Mouse (Mus musculus) heart, embryonic 15.5 days (tissue): ENCODE results near the gene Inava. TPM values are rescaled to one million over a fixed set of nuclear protein-coding genes. Genes with fewer than 3 reads are reported as not detected.

Experiments used
- ATAC-seq: fragments of 200-750 bp; cut with Nextera tagmentation; replicated peaks from 2 replicates; pipeline ENCODE4 v1.8.0; 2017; ENCODE audit warnings: low read depth, moderate TSS enrichment; ENCODE audit not compliant: insufficient number of reproducible peaks, insufficient read depth, low FRiP score
- H3K27ac ChIP-seq: fragments of 300-500 bp; sonication (generic); 2 replicates; pipeline ENCODE4 v1.5.1; 2015; ENCODE audit warnings: mild to moderate bottlenecking, inconsistent platforms
- H3K27me3 ChIP-seq: fragments of 300-500 bp; sonication (generic); 2 replicates; pipeline ENCODE4 v1.6.1; 2015; ENCODE audit warnings: inconsistent platforms
- H3K36me3 ChIP-seq: fragments of 300-500 bp; sonication (generic); 2 replicates; pipeline ENCODE4 v1.6.1; 2015; ENCODE audit warnings: mild to moderate bottlenecking, inconsistent platforms
- H3K4me1 ChIP-seq: fragments of 300-500 bp; sonication (generic); replicated peaks from 2 replicates; pipeline ENCODE4 v1.6.1; 2015; ENCODE audit warnings: inconsistent platforms
- H3K4me2 ChIP-seq: fragments of 300-500 bp; sonication (generic); 2 replicates; pipeline ENCODE4 v1.6.1; 2015; ENCODE audit warnings: inconsistent platforms, mild to moderate bottlenecking, moderate library complexity
- H3K4me3 ChIP-seq: fragments of 300-500 bp; sonication (generic); 2 replicates; pipeline ENCODE4 v1.5.1; 2015; ENCODE audit warnings: mild to moderate bottlenecking, inconsistent platforms
- H3K9ac ChIP-seq: fragments of 300-500 bp; sonication (generic); 2 replicates; pipeline ENCODE4 v1.6.1; 2015; ENCODE audit warnings: mild to moderate bottlenecking, inconsistent platforms
- H3K9me3 ChIP-seq: fragments of 300-500 bp; sonication (generic); replicated peaks from 2 replicates; pipeline ENCODE4 v1.6.1; 2016; ENCODE audit warnings: inconsistent platforms
- WGBS: fragments of 180-500 bp; shearing (Covaris S2); methylation state at CpG from one replicate; pipeline ENCODE4 v1.1.7; 2015; ENCODE audit warnings: mixed read lengths; 5-methylcytosine and 5-hydroxymethylcytosine counted together
- polyA plus RNA-seq: library from polyadenylated mRNA; unstranded; fragments of >200 nt; fragmentation: Nextera tagmentation; extraction: Ambion mirVana; gene quantifications from 2 replicates; pipeline ENCODE4 v1.2.1, GENCODE M21; 2015

Inava gene
- polyA plus RNA-seq, 1 experiment from 2014 or later, result 0.45 TPM

DNA sequence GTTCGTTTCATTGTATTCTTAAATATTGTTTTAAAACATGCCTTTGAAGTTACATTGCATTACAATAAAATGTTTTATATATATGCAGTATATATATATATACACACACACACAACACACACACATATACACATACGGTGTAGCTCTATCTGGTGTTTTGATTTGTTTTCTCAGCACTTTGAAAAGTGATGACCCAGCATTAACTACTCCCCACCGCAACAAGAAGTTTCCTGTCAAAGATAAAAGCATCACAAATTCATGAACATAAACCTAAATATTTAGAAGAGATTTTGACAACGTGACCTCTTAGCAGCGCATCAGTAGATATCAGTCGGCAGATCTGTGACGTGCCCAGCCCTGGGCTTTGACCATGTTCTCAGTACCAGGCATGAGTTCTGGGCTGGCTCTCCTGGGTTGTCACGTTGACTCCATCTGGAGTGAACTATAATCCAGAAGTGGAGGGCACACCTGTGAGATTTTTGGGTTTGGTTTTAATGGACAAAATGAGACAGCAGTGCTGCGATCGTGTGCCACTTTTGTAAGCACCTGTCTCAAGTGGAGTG, 20.5 kb upstream of the Inava start:
- ATAC-seq, result no peak
- H3K9me3 ChIP-seq, result no peaks in the 10 kb centered on the region
- 77% methylated on average over 10 of the region's 10 CpGs for WGBS

DNA sequence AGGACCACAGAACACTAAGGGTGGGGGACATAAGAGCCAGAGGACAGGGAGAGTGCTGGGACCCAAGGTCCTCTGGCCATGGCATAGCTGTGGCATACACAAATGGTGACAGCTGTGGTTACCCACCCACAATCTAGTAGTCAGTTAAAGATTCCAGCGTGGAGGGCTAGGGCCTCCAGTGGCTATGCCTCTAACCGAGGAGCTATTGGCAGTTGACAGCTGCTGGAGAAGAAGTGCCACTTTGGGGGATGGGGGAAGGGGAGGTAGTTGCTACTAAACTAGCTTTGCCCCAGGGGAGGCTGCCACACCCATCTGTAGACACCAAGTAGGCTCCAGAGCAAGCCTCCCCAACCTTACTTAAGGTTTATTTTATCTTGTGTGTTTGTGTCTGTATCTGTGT, 19.4 kb upstream of the Inava start:
- H3K4me2 ChIP-seq, result no peak overlapping the region
- H3K9me3 ChIP-seq, result no peaks in the 10 kb centered on the region
- 15% methylated on average over 2 of the region's 2 CpGs for whole genome bisulfite sequencing
- no peaks in the 10 kb centered on the region for H3K36me3 ChIP-seq
- no peak overlapping the region for H3K9ac ChIP-seq
- H3K4me3 ChIP-seq, result no peak overlapping the region
- H3K4me1 ChIP-seq, result 0 out of 2 replicates have a peak, but pooled peaks cover 7% of the 10 kb centered on the region
- no peak for ATAC-seq
- H3K27me3 ChIP-seq, result peaks cover 27% of the 10 kb centered on the region
- no peak overlapping the region; the same call in 1 of the 2 replicates for H3K27ac ChIP-seq

More for the DNA sequence above, 20.5 kb upstream of the Inava start:
- H3K4me1 ChIP-seq, result peaks cover 10% of the 10 kb centered on the region
- H3K4me2 ChIP-seq, result no peak overlapping the region
- H3K4me3 ChIP-seq, result no peak overlapping the region
- H3K27ac ChIP-seq, result no peak overlapping the region
- peaks cover 37% of the 10 kb centered on the region for H3K27me3 ChIP-seq
- H3K36me3 ChIP-seq, result no peaks in the 10 kb centered on the region
- no peak overlapping the region for H3K9ac ChIP-seq

DNA sequence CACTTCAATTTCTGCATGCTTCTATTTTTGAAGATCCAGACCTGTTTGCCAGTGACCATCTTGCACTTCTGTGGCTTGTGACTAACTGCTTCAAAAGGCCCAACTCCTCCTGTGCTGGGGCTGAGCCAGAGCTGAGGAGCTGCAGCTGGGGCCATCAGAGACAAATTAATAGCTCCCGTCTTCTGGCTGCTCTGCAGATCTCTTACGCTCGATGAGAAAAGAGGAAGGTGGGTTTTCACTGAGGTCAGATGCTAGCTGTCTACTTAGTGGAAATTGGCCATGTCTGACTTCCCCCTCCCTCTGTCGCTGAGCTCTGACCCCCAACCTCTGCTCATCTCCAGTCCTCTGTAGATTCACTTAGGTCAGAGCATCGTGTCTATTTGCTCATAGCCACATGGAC, 15.6 kb upstream of the Inava start:
- WGBS, result 56% methylated on average over 5 of the region's 5 CpGs
- H3K27ac ChIP-seq, result no peak overlapping the region
- no peaks in the 10 kb centered on the region for H3K36me3 ChIP-seq
- H3K27me3 ChIP-seq, result no peaks in the 10 kb centered on the region
- no peak overlapping the region for H3K9ac ChIP-seq
- H3K4me2 ChIP-seq, result no peak overlapping the region
- no peak for ATAC-seq
- H3K4me3 ChIP-seq, result no peak overlapping the region
- H3K4me1 ChIP-seq, result no peaks in the 10 kb centered on the region
- no peaks in the 10 kb centered on the region for H3K9me3 ChIP-seq

- no peak for ATAC-seq
- Histone ChIP-seq H3K4me2 (no peak overlapping the region), H3K27ac (no peak overlapping the region)
Measured at GRCm38 (mm10) chr1:136247393-136247792, 13.3 kb upstream of the Inava start.

DNA sequence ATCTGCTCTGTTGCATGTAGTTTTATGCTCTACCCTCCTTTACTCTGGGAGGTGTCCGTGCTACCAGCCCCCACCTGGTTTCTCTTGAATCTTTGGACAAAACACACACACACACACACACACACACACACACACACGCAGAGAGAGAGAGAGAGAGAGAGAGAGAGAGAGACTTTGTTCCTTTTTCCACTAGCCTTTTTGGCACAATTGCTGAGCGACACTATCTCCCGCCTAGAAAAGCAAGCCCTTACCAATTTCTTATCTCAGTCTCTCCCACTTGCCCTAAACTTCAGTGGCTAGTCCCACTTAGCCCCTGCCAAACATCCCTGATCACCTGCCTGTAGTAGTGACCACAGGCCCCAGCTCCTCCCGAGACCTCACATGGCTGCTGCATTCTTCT, 10.4 kb upstream of the Inava start:
- ATAC-seq, result no peak
- 61% methylated on average over 5 of the region's 5 CpGs for WGBS
- Histone ChIP-seq H3K4me3 (no peak overlapping the region), H3K27me3 (no peaks in the 10 kb centered on the region), H3K4me1 (no peaks in the 10 kb centered on the region), H3K9ac (no peak overlapping the region), H3K27ac (no peak overlapping the region), H3K9me3 (no peaks in the 10 kb centered on the region), H3K4me2 (no peak overlapping the region), H3K36me3 (no peaks in the 10 kb centered on the region)

More at GRCm38 (mm10) chr1:136247393-136247792, 13.3 kb upstream of the Inava start:
- 82% methylated on average over 5 of the region's 5 CpGs for WGBS
- Histone ChIP-seq H3K27me3 (no peaks in the 10 kb centered on the region), H3K9ac (no peak overlapping the region), H3K4me1 (no peaks in the 10 kb centered on the region), H3K36me3 (no peaks in the 10 kb centered on the region), H3K9me3 (no peaks in the 10 kb centered on the region), H3K4me3 (no peak overlapping the region)

DNA sequence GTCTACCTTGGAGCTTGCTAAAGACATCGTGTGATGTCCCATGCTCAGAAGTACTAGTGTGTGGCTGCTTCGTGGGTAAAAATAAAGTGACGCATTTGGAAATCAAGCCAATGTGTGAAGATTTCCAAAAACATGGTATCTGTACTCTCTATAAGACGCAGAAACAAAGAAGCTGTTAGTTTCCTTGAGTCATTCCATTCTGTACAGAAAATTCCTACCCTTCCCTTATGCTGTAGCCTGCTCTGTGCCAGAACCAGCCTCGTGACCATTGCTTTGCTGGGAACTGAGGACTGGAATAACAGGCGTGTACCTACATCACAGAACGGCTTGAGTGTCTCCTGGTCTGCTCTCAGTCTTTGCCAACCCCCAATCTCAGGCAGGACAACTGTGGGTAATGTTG, 7.7 kb upstream of the Inava start:
- Histone ChIP-seq H3K4me2 (no peak overlapping the region), H3K36me3 (no peaks in the 10 kb centered on the region), H3K4me1 (no peaks in the 10 kb centered on the region), H3K4me3 (no peak overlapping the region), H3K9ac (no peak overlapping the region), H3K9me3 (no peaks in the 10 kb centered on the region), H3K27me3 (no peaks in the 10 kb centered on the region), H3K27ac (no peak overlapping the region)
- ATAC-seq, result no peak
- WGBS, result 77% methylated on average over 7 of the region's 7 CpGs

DNA sequence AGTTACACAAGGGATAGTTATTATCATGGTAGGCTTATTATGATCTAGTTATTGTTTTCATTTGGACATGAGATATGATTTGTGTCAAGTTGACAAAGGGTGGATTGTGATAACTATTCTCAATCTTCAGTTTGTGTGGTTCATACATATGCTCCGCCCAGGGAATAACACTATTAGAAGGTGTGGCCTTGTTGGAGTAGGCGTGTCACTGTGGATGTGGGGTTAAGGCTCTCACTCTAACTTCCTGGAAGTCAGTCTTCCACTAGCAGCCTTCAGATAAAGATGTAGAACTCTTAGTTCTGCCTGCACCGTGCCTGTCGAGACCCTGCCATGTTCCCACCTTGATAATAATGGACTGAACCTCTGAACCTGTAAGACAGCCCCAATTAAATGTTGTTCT, 4.4 kb upstream of the Inava start:
- no peaks in the 10 kb centered on the region for H3K9me3 ChIP-seq
- peaks cover 6% of the 10 kb centered on the region for H3K27me3 ChIP-seq
- H3K4me3 ChIP-seq, result no peak overlapping the region
- WGBS, result 80% methylated on average over 4 of the region's 4 CpGs
- no peak overlapping the region for H3K4me2 ChIP-seq
- peaks cover 13% of the 10 kb centered on the region for H3K4me1 ChIP-seq
- H3K36me3 ChIP-seq, result no peaks in the 10 kb centered on the region
- no peak overlapping the region for H3K27ac ChIP-seq
- ATAC-seq, result no peak
- no peak overlapping the region for H3K9ac ChIP-seq

DNA sequence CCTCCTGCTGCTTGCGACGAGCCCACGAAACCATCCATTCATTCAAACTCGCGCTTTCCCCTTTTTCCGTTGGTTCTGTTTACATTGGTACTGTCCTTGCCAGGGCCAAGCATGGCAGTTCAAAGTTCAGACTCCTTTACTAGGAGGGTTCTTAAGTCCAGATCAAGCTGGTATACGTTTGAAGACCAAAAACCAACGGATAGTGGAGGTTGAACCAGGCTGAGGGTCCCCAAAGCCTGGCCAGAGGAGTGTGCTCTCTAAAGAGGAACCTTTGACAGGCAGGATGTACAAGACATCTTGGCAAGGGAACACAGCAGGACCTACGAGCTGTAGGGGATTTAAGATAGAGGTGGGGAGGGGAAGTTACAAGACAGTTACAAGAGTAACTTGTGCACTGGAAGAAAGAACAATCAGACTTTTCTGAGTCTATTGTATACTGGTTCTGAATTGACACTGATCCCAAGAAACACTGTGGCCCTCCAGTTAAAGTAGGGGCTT, 580 bp upstream of the Inava start:
- 4% methylated on average over 9 of the region's 9 CpGs for WGBS
- H3K27me3 ChIP-seq, result peaks cover 35% of the 10 kb centered on the region

DNA sequence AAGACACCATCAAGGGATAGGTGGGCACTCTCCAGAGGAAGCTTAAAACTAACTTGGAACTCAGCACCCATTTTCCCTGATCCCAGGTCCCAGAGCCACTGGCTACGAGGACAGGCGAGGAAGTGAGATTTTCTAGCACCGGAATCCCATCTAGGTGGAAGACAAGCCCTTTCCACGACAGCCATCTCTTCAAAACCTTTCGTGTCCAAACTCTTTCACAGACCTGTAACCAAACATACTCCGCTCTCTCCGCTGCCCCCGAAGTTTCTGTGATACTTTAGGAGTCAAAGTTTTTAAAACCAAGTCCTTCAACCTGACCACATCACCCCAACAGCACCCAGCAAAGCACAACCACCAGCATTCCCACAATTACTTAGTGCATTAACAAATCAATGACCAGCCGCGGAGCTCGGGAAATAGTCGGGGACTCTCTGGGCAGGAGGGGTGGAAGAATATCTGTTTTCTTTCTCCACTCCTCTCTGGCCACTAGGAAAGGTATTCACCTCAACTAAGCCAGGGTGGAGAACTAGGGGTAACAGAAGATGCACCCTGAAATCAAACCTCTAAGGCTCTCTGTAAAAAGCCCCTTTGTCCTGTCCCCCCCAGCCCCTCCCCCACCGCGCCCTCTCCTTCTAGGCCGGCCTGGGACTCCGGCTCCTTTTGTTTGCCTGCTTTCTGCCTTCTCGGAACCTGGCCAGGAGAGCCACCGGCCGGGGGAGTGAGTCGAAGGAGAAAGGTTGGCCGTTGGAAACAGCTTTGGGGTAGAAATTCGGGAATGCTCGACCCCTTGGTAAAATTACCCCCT, 876 bp downstream of the Inava start:
- Histone ChIP-seq H3K4me2 (peak overlapping the region; percentile 85), H3K4me3 (peak overlapping the region; percentile 62), H3K36me3 (no peaks in the 10 kb centered on the region), H3K4me1 (peaks cover 27% of the 10 kb centered on the region), H3K27ac (no peak overlapping the region), H3K9ac (no peak overlapping the region), H3K9me3 (no peaks in the 10 kb centered on the region), H3K27me3 (peaks cover 35% of the 10 kb centered on the region)
- 5% methylated on average over 23 of the region's 23 CpGs for WGBS
- ATAC-seq, result no peak

More for the DNA sequence above, 580 bp upstream of the Inava start:
- H3K4me1 ChIP-seq, result peaks cover 19% of the 10 kb centered on the region
- no peaks in the 10 kb centered on the region for H3K36me3 ChIP-seq
- no peaks in the 10 kb centered on the region for H3K9me3 ChIP-seq
- H3K4me3 ChIP-seq, result peak overlapping the region; percentile 62
- peak overlapping the region; percentile 56 for H3K9ac ChIP-seq
- ATAC-seq, result no peak
- peak overlapping the region; percentile 85 for H3K4me2 ChIP-seq
- no peak overlapping the region for H3K27ac ChIP-seq

DNA sequence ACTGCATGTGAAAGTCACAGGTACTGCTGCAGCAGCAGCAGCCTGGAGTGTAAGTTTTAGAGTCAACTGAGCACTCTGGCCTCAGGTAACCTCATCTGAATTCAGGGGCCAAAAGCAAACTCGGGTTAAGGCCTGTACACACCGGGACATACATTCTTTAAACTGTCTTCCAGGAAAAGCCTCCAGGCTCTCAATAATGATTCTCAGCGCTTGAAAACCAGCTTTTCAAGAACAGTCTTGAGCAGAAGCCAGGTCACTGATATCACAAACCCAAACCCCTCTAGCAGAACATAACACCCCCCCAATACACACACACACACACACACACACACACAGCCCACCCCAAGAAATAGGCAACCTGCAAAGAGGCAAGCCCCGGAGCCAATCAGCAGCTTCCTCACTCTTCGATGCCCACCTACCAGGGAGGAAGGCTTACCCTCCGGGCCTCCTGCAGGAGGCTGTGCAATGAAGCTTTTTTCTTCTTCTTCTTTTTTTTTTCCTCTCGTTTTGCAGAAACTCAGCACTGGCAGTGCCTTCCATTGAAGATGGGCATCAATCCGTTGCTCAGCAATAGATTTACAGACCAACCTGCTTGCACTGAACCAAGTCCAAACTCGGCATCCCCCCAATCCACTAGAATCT, 1.7 kb downstream of the Inava start:
- no peak overlapping the region for H3K9ac ChIP-seq
- WGBS, result 13% methylated on average over 9 of the region's 9 CpGs

GRCm38 (mm10) chr1:136231596-136231995, 2.5 kb downstream of the Inava start:
- no peak for ATAC-seq

More for the DNA sequence above, 1.7 kb downstream of the Inava start:
- no peaks in the 10 kb centered on the region for H3K36me3 ChIP-seq
- ATAC-seq, result no peak
- H3K4me2 ChIP-seq, result peak overlapping the region; percentile 85; the same call in 1 of the 2 replicates
- peaks cover 32% of the 10 kb centered on the region for H3K4me1 ChIP-seq
- H3K9me3 ChIP-seq, result no peaks in the 10 kb centered on the region
- no peak overlapping the region for H3K27ac ChIP-seq
- peaks cover 35% of the 10 kb centered on the region for H3K27me3 ChIP-seq
- peak overlapping the region; percentile 62 for H3K4me3 ChIP-seq

More at GRCm38 (mm10) chr1:136231596-136231995, 2.5 kb downstream of the Inava start:
- no peaks in the 10 kb centered on the region for H3K9me3 ChIP-seq
- WGBS, result 13% methylated on average over 6 of the region's 6 CpGs
- H3K4me3 ChIP-seq, result no peak overlapping the region
- peak overlapping the region; percentile 85; the same call in 1 of the 2 replicates for H3K4me2 ChIP-seq
- no peaks in the 10 kb centered on the region for H3K36me3 ChIP-seq
- H3K9ac ChIP-seq, result no peak overlapping the region
- peaks cover 32% of the 10 kb centered on the region for H3K4me1 ChIP-seq
- peaks cover 38% of the 10 kb centered on the region for H3K27me3 ChIP-seq
- no peak overlapping the region for H3K27ac ChIP-seq
